Mouse (Mus musculus): Measurements from ENCODE around the gene Gstcd. TPM values are rescaled to one million over a fixed set of nuclear protein-coding genes. Genes with fewer than 3 reads are reported as not detected.

Gene Gstcd
- total RNA-seq, 2 experiments from 2014 or later, result 7.9 to 9.3 TPM

DNA sequence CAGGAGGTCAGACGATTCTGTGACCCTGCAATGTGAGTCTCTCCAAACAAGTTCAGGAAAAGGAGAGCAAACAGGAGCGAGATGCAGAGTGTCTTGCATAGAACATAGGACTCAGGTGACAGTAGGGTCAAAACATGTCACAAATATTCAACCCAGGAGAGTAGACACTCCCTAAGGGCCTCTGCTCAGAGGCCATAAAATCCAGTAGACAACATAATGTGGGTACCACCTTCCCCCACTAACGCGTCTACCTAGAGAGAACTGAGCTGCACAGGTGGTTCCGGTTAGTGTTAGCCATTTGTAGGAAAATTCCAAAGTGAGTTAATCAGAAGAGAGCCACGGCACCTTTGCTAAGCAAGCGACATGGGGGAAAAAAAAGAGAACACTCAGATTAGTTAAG lies 147.6 kb downstream of the Gstcd start:
- no peak for DNase-seq (ENCODE audit: low spot score in 2 of 2)

DNA sequence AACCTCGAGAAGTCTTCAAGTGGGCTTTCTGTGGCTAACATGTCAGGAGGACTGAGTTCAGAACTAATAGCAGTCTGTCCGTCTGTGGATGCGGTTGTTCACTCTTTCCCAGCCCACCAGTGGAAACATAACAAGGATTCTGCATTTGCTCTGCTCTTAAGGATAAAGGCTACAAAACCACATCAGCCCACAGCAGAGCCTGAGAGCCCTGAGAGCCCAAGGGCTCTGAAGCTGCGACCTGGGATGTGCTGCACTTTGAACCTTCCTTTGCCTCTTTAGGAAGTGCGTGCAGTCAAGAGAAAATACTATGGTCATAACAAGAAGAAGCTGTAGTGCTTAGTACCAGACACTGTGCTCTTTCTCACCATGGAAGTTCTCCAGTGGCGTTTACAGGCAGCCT lies 149.1 kb downstream of the Gstcd start:
- DNase-seq (ENCODE audit: low spot score in 2 of 2), result no peak

DNA sequence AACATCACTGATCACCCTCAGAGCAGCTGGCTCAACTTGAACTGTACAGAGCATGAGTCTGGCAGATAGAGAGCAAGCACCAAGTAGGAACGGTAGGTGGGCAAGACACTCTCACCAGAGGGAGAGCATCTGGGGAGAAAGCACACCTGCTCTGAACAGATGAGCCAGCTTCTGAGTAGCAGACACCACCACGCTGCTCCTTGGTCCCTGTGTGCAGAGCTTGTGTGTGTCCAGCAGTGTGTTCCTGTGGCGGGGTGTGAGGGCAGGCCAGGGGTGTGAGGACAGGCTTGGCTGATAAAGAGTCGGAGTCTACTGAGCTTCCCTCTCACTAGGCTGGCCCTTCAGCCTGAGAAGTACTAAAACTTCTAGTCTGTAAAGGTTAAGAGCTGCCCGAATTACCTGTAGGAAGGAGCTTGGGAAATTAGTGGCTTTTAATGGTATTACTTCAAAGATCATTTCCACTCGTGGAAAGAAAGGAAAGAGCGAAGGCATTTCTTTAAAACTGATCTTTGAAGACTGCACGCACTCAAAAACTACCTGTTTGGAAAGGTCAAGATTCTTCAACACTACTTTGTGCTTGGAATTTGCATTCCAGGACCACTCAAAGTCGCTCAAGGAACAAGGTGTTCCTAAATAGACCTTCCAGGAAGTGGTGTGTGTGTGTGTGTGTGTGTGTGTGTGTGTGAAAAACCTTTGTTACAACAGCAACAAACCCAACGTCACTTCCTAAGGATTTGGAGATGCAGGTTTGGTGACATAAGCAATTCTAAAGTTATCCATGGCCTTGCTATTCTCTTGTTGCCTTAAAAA lies 151.4 kb downstream of the Gstcd start:
- no peak for DNase-seq (ENCODE audit: low spot score in 2 of 2)

DNA sequence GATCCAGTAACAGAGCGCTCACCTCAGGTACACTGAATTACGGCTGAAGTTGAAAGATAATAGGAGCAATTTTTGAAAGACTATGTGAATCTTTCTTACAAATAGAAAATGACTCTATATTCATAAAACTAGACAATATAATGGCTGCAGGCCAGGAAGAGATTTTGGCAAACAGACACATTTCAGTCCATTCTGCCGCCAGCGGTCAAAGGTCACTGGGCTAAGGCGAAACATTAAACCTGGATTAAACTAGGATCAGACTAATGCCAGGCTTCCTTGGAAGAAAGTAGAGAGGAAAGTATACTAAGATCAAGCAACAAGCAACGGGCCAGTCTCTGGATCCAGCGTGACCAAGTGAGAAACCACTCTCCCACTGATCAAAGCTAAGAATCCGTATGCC lies 152.8 kb downstream of the Gstcd start:
- no peak for DNase-seq (ENCODE audit: low spot score in 2 of 2)

DNA sequence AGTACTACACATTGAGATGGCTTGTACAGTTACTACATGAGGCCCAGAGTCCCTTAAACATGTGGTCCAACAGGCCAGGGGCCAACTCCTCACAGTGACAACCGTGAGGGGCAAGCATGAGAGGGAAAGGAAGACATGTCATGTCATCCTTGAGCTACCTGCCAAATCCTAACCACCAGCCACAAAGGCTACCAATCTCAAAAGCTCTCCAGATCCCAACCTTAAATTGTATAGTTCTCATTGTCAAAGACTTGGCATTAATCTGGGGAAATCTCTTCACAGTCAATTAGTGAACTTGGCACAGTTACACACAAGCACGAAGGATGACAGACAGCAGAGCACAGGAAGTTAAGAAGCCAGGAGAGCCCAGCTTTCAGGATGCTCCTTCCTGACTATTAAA lies 157.2 kb downstream of the Gstcd start:
- DNase-seq (ENCODE audit: low spot score in 2 of 2), result no peak

Other genes with a start within 250 kb of the Gstcd start
- 10 to 100 TPM; 10.5 to 10.7 TPM for gene Npnt, start 141.7 kb downstream of the Gstcd start, total RNA-seq (2021)
- 10 to 100 TPM; 12.3 TPM for gene Ints12, start 193 bp downstream of the Gstcd start, total RNA-seq (2021)
- gene Arhgef38, start 142.9 kb upstream of the Gstcd start, total RNA-seq (2021), result not detected
- gene Ppa2, start 218.1 kb upstream of the Gstcd start, total RNA-seq (2021), result 10 to 100 TPM; 54.6 to 68.5 TPM

All from adrenal gland, adult 18-20 months (tissue).